Mouse (Mus musculus): ENCODE data around the gene Cfdp1. TPM values are rescaled to one million over a fixed set of nuclear protein-coding genes. Genes with fewer than 3 reads are reported as not detected.
"Not testable (repeated sequence)": the region's sequence is repeated elsewhere in the genome, so short reads cannot be mapped to it uniquely, and the experiment has no call there.

Gene Cfdp1
- total and polyA plus RNA-seq, 3 experiments, result 26.1 to 229 (median 160) TPM

GRCm38 (mm10) chr8:111865857-111866256 lies 11.8 kb upstream of the Cfdp1 start:
- no peak for TF ChIP-seq CTCF (IDR thresholded peaks at IDR 0.05; ENCODE audit: low read depth, low read length)
- no peak overlapping the region for H3K4me3 ChIP-seq (ENCODE audit: low read depth, low read length)
- ATAC-seq (ENCODE audit: extremely low read depth, insufficient number of reproducible peaks, low FRiP score, poor library complexity, severe bottlenecking), result no peak

DNA sequence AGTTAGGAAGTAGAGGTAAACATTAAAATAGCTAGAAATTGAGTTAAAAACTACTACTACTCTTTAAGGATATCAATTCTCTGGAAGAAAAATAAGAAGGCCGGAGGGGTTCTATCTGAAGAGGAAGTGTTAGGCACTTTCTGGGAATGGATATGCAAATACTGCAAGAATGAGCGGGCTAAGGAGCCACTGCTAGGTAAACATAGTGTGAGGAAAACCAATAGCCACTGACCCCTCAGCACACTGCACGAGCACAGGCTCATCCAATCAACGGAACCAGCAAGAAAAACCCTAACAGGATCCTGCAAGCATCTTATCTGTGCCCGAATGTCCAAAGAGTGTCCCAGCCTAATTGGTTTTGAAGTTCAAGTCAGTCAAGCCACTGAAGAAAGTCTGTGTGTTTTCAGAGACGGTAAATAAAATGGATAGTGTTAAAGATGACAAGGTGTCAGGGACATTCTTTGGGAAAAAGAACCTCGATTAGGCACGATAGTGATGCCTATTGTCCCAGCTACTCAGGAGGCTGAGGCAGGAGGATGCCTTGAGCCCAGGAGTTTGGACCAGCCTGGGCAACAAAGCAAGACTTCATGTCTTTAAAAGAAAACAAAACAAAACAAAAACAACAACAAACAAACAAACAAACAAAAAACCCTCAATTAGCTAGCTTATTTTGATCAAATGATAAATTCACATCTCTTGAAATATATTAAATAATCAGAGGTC lies 11.2 kb upstream of the Cfdp1 start:
- Histone ChIP-seq H3K4me3 (ENCODE audit: low read depth, low read length) (no peak overlapping the region), H3K27me3 (ENCODE audit: insufficient read depth, low read length) (no peaks in the 10 kb centered on the region), H3K36me3 (replicated peaks) (peaks cover 30% of the 10 kb centered on the region), H3K9me3 (replicated peaks) (no peaks in the 10 kb centered on the region), H3K4me1 (ENCODE audit: insufficient read depth, low read depth, low read length) (no peaks in the 10 kb centered on the region)
- no peak for TF ChIP-seq CTCF (IDR thresholded peaks at IDR 0.05; ENCODE audit: low read depth, low read length)
- TF ChIP-seq TAL1 (conservative IDR thresholded peaks at IDR 0.05; ENCODE audit: low read depth, low read length), result no peak
- no peak for TF ChIP-seq POLR2AphosphoS5 (IDR thresholded peaks at IDR 0.05; ENCODE audit: insufficient replicate concordance, low read depth, low read length)
- no peak for TF ChIP-seq GATA2 (IDR thresholded peaks at IDR 0.05; ENCODE audit: borderline replicate concordance, low read depth, low read length)
- TF ChIP-seq GATA1 (IDR thresholded peaks at IDR 0.05; ENCODE audit: borderline replicate concordance, low read length), result no peak
- DNase-seq (ENCODE audit: low spot score) (no peak), ATAC-seq (ENCODE audit: extremely low read depth, insufficient number of reproducible peaks, low FRiP score, poor library complexity, severe bottlenecking) (no peak)

More at GRCm38 (mm10) chr8:111865857-111866256, 11.8 kb upstream of the Cfdp1 start:
- no peak for DNase-seq (ENCODE audit: low spot score)
- no peaks in the 10 kb centered on the region for H3K27me3 ChIP-seq (ENCODE audit: insufficient read depth, low read length)
- H3K4me1 ChIP-seq (ENCODE audit: insufficient read depth, low read depth, low read length), result no peaks in the 10 kb centered on the region
- no peaks in the 10 kb centered on the region for H3K9me3 ChIP-seq (replicated peaks)
- H3K36me3 ChIP-seq (replicated peaks), result peaks cover 30% of the 10 kb centered on the region

DNA sequence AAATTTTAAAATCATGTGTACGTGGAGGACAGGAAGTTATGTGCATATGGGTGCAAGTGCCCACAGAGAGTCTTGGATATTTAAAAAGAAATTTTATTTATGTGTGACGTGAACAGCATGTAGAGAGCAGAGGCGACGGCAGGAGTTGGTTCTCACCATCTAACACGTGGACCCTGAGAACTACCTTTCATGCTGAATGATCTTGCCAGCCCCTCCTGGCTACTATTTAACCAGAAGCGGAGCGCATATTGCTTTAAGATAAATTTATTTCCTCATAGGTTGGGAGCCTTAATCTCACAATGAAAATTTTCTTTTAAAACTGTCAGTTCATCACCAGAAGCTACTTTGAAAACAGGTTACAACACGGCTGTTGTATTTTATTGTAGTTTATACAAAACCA lies 10.6 kb upstream of the Cfdp1 start:
- Histone ChIP-seq H3K9me3 (replicated peaks) (no peaks in the 10 kb centered on the region), H3K4me3 (ENCODE audit: low read depth, low read length) (no peak overlapping the region), H3K27me3 (ENCODE audit: insufficient read depth, low read length) (no peaks in the 10 kb centered on the region), H3K4me1 (ENCODE audit: insufficient read depth, low read depth, low read length) (no peaks in the 10 kb centered on the region), H3K36me3 (replicated peaks) (peaks cover 27% of the 10 kb centered on the region)
- DNase-seq (ENCODE audit: low spot score) (no peak), ATAC-seq (ENCODE audit: extremely low read depth, insufficient number of reproducible peaks, low FRiP score, poor library complexity, severe bottlenecking) (no peak)
- no peak for TF ChIP-seq TAL1 (conservative IDR thresholded peaks at IDR 0.05; ENCODE audit: low read depth, low read length)
- TF ChIP-seq POLR2AphosphoS5 (IDR thresholded peaks at IDR 0.05; ENCODE audit: insufficient replicate concordance, low read depth, low read length), result no peak
- TF ChIP-seq GATA1 (IDR thresholded peaks at IDR 0.05; ENCODE audit: borderline replicate concordance, low read length), result no peak
- no peak for TF ChIP-seq GATA2 (IDR thresholded peaks at IDR 0.05; ENCODE audit: borderline replicate concordance, low read depth, low read length)
- no peak for TF ChIP-seq CTCF (IDR thresholded peaks at IDR 0.05; ENCODE audit: low read depth, low read length)

- Histone ChIP-seq H3K36me3 (replicated peaks) (peaks cover 19% of the 10 kb centered on the region), H3K9me3 (replicated peaks) (no peaks in the 10 kb centered on the region), H3K4me1 (ENCODE audit: insufficient read depth, low read depth, low read length) (no peaks in the 10 kb centered on the region), H3K4me3 (ENCODE audit: low read depth, low read length) (no peak overlapping the region), H3K27me3 (ENCODE audit: insufficient read depth, low read length) (no peaks in the 10 kb centered on the region)
- DNase-seq (ENCODE audit: low spot score) (no peak), ATAC-seq (ENCODE audit: extremely low read depth, insufficient number of reproducible peaks, low FRiP score, poor library complexity, severe bottlenecking) (no peak)
- no peak for TF ChIP-seq GATA2 (IDR thresholded peaks at IDR 0.05; ENCODE audit: borderline replicate concordance, low read depth, low read length)
Measured at GRCm38 (mm10) chr8:111863280-111863679, 9.2 kb upstream of the Cfdp1 start.

GRCm38 (mm10) chr8:111855977-111856376 lies 1.9 kb upstream of the Cfdp1 start:
- Histone ChIP-seq H3K4me1 (ENCODE audit: insufficient read depth, low read depth, low read length) (peaks cover 27% of the 10 kb centered on the region), H3K9me3 (replicated peaks) (no peaks in the 10 kb centered on the region), H3K27me3 (ENCODE audit: insufficient read depth, low read length) (no peaks in the 10 kb centered on the region), H3K36me3 (replicated peaks) (peaks cover 14% of the 10 kb centered on the region), H3K4me3 (ENCODE audit: low read depth, low read length) (no peak overlapping the region)
- no peak for ATAC-seq (ENCODE audit: extremely low read depth, insufficient number of reproducible peaks, low FRiP score, poor library complexity, severe bottlenecking)
- DNase-seq (ENCODE audit: low spot score), result no peak
- TF ChIP-seq GATA1 (IDR thresholded peaks at IDR 0.05; ENCODE audit: borderline replicate concordance, low read length) (no peak), GATA2 (IDR thresholded peaks at IDR 0.05; ENCODE audit: borderline replicate concordance, low read depth, low read length) (no peak), CTCF (IDR thresholded peaks at IDR 0.05; ENCODE audit: low read depth, low read length) (no peak), POLR2AphosphoS5 (IDR thresholded peaks at IDR 0.05; ENCODE audit: insufficient replicate concordance, low read depth, low read length) (no peak), TAL1 (conservative IDR thresholded peaks at IDR 0.05; ENCODE audit: low read depth, low read length) (no peak)

- H3K27me3 ChIP-seq (ENCODE audit: insufficient read depth, low read length); H3K9me3 ChIP-seq (replicated peaks); DNase-seq (ENCODE audit: low spot score); ATAC-seq (ENCODE audit: extremely low read depth, insufficient number of reproducible peaks, low FRiP score, poor library complexity, severe bottlenecking): not testable (repeated sequence)
- Histone ChIP-seq H3K36me3 (replicated peaks) (peaks cover 40% of the 10 kb centered on the region), H3K4me1 (ENCODE audit: insufficient read depth, low read depth, low read length) (peaks cover 38% of the 10 kb centered on the region), H3K4me3 (ENCODE audit: low read depth, low read length) (peak overlapping the region; percentile 85)
Measured at GRCm38 (mm10) chr8:111853219-111853618, 872 bp downstream of the Cfdp1 start.

GRCm38 (mm10) chr8:111846746-111847145 lies 7.3 kb downstream of the Cfdp1 start:
- no peak overlapping the region for H3K4me3 ChIP-seq (ENCODE audit: low read depth, low read length)
- ATAC-seq (ENCODE audit: extremely low read depth, insufficient number of reproducible peaks, low FRiP score, poor library complexity, severe bottlenecking) (no peak), DNase-seq (ENCODE audit: low spot score) (no peak)
- H3K36me3 ChIP-seq (replicated peaks), result peaks cover 84% of the 10 kb centered on the region
- TF ChIP-seq CTCF (IDR thresholded peaks at IDR 0.05; ENCODE audit: low read depth, low read length), result no peak
- no peak for TF ChIP-seq TAL1 (conservative IDR thresholded peaks at IDR 0.05; ENCODE audit: low read depth, low read length)
- TF ChIP-seq GATA1 (IDR thresholded peaks at IDR 0.05; ENCODE audit: borderline replicate concordance, low read length), result no peak
- TF ChIP-seq POLR2AphosphoS5 (IDR thresholded peaks at IDR 0.05; ENCODE audit: insufficient replicate concordance, low read depth, low read length), result no peak
- TF ChIP-seq GATA2 (IDR thresholded peaks at IDR 0.05; ENCODE audit: borderline replicate concordance, low read depth, low read length), result no peak
- peaks cover 34% of the 10 kb centered on the region for H3K4me1 ChIP-seq (ENCODE audit: insufficient read depth, low read depth, low read length)
- no peaks in the 10 kb centered on the region for H3K9me3 ChIP-seq (replicated peaks)
- no peaks in the 10 kb centered on the region for H3K27me3 ChIP-seq (ENCODE audit: insufficient read depth, low read length)
